Mouse (Mus musculus): ENCODE measurements around the gene Ctps.

The Ctps gene

DNA sequence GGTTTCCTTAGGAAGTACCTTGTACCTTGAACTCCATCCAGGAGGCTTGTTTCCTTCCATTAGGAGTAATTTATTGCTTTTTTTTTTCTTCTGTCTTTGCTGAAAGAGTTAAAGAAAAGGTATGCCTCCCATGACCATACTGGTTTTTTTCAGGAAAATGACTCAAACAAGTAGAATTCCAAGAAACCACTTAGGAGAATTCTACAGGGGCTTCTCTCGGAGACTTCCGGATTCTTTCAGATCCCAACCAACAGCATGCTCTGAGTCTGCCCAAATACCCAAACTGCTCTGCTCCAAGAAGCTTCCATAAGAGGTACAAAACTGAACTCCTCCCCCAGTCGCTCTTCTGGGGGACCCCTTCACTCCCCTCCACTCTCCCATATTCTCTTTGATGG lies 991 bp upstream of the Ctps start:
- in situ Hi-C loops (cut with MboI, MseI): loop anchor here (25.0 kb wide), 1 partner anchor 1284 kb away; the partner anchor contains the start of gene Ybx1

DNA sequence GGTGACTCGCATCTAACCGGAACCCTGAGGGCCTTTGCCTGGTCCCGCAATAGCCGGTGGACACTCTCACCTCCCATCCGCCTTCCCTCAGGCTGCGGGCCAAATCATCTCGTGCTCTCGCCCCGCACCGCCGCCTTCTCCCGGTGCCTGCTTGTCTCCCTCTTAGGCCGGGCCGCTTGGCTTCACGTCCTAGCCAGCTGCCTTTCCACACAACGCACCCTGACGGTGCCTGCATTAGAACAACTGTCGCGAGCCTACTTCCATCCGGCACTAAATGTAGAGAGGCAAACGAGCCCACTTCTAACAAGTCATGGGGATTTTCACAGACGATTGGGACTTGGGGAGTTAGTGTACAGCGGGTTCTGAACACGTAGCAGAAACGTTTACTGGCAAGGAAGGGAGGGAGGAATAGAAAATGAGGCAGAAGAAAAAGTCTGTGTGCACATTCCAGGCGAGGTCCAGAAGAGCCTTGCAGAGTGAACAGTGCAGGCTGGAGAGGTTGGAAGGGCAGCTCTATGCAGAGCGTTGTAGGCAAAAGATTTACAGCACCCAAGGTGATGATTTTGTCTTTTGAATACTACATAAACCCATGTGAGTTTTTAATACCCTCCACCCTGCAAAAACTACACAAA lies 478 bp upstream of the Ctps start:
- in situ Hi-C loops (cut with MboI, MseI): loop anchor here (25.0 kb wide), 1 partner anchor 1283 kb away; the partner anchor contains the start of gene Ybx1

DNA sequence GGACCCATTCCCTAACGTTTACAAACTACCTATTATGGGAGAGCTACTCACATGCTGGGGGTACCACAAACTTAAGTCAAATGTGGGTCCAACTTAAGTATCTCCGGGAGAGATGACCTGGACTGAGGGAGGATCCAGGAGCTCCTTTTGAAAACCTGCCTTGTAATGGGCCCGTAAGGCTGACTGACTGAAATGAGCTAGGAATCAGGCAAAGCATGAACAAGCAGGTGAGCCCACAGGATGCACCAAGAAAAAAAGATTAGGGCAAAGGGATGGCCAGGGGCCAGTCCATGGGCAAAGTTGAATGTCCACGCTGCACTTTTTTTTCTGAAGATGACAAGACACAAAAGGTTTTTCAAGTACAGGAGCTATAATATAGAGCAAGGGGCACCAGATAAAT lies 1.1 kb downstream of the Ctps start:
- in situ Hi-C loops (cut with MboI, MseI): loop anchor here (25.0 kb wide), 1 partner anchor 1282 kb away; the partner anchor contains the start of gene Ybx1

DNA sequence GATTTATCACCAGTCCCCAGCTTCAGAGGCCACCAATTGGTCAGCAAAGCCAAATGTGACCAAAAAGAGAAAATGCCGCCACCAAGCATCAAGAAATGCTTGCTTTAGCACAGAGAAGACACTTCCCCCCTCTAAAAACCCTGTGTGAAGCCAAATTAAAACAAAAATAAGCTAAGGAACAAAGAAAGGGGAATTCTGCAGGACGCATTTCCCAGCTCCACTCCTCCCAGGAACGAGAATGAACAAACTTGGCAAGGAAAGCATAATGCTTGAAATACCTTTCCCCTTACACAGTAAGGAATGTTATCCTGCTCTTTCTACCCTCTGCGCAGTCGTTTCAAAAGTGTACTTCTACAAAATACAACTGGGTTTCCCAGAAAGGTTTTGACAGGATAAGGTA lies 2.1 kb downstream of the Ctps start:
- in situ Hi-C loops (cut with MboI, MseI): loop anchor here (25.0 kb wide), 1 partner anchor 1281 kb away; the partner anchor contains the start of gene Ybx1

DNA sequence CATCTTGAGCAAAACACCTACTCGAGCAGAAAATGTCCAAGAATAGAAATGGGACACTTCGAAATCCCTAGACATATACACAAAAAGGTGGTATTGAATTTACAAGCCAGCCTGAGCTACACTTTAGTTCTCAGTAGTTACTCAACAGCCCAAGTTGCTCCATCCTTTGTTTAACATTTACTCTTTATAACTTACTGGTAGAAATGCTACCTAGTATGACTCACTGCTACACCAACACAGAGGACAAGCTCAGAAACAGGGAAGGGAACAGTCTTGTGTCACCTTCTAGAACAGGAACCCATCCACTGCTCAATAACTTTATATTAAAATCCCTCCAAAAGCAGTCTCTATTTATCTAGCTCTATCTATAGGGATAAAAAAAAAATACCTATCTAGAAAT lies 4.3 kb downstream of the Ctps start:
- in situ Hi-C loops (cut with MboI, MseI): loop anchor here (25.0 kb wide), 1 partner anchor 1278 kb away; the partner anchor contains the start of gene Ybx1

DNA sequence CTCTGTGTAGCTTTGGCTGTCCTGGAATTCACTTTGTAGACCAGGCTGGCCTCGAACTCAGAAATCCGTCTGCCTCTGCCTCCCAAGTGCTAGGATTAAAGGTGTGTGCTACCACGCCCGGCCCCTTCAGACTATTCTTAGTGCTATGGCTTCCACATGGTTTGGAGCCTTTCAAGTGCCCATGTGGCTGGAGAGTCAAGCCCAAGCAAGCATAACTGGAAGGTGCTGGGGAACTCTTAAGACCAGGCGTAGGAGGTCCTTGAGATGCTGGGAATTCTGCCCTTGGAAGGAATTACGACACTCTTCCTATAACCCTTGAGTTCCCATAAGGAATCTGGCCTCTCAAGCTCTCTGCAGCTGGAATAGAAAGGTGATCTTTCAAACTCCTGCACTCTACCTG lies 13.5 kb downstream of the Ctps start:
- in situ Hi-C loops (cut with MboI, MseI): loop anchor here (25.0 kb wide), 1 partner anchor 1269 kb away; the partner anchor contains the start of gene Ybx1

- in situ Hi-C loops (cut with MboI, MseI): no loop called here
Observed at GRCm38 (mm10) chr4:120544896-120545295, 25.2 kb downstream of the Ctps start.

- in situ Hi-C loops (cut with MboI, MseI): no loop called here
Observed at GRCm38 (mm10) chr4:120538664-120539063, 31.4 kb downstream of the Ctps start.

GRCm38 (mm10) chr4:120531986-120532385 lies 38.1 kb downstream of the Ctps start, which contains the start of gene Slfnl1:
TSS of gene Slfnl1 (plus strand) at chr4:120532231.
- in situ Hi-C loops (cut with MboI, MseI): no loop called here

DNA sequence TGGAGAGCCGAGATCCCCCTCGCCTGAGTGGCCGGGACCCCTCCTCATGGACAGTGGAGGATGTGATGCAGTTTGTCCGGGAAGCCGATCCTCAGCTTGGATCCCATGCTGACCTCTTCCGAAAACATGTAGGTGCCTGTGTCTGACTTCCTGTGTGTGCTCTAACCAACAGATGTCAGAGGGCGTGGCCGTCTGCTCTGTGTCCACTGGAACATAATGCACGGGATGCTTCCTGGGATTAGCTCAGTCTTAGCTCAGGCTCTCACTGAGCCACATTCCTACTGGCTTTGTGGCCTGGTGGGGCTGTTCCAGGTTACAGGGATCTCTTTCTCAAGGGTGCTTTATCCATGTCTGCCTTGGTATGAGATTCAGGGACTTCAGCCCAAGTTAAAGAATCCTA lies 41.9 kb downstream of the Ctps start:
- in situ Hi-C loops (cut with MboI, MseI): no loop called here

GRCm38 (mm10) chr4:120523092-120523491 lies 47.0 kb downstream of the Ctps start:
- in situ Hi-C loops (cut with MboI, MseI): no loop called here

DNA sequence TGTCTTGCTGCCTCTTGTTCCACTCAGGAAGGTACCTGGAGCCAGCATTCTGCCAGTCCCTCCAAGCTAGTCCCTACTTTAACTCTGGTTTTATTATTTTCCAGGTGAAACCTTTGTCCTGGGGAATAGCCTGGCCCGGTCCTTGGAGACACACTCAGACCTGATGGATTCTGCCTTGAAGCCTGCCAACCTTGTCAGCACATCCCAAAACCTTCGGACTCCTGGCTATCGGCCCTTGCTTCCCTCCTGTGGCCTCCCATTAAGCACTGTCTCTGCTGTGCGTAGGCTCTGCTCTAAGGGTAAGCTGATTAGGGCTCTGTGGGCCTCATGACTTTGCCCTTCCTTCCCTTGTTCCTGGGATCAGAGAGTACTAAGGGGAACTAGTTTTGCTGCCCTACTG lies 47.7 kb downstream of the Ctps start:
- in situ Hi-C loops (cut with MboI, MseI): no loop called here

DNA sequence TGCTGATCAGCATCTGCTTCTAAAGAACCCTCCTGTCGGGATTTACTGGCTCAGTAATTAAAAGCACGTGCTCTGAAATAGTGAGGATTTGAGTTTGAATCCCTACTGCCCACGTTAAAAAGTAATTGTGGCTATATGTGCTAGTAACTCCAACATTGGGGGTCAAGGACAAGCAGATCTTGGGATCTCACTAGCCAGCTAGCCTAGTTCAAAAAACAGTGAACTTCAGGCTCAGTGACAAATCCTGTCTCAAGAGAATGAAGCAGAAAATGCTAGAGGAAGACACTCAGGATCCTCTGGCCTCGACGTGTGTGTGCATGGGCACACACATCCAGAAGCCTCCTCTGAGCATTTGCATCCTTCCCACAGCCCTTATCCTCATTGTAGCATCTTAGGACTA lies 48.3 kb downstream of the Ctps start:
- in situ Hi-C loops (cut with MboI, MseI): no loop called here

- in situ Hi-C loops (cut with MboI, MseI): no loop called here
Observed at GRCm38 (mm10) chr4:120517335-120517734, 52.7 kb downstream of the Ctps start.

GRCm38 (mm10) chr4:120516907-120517306 lies 53.2 kb downstream of the Ctps start:
- in situ Hi-C loops (cut with MboI, MseI): no loop called here

DNA sequence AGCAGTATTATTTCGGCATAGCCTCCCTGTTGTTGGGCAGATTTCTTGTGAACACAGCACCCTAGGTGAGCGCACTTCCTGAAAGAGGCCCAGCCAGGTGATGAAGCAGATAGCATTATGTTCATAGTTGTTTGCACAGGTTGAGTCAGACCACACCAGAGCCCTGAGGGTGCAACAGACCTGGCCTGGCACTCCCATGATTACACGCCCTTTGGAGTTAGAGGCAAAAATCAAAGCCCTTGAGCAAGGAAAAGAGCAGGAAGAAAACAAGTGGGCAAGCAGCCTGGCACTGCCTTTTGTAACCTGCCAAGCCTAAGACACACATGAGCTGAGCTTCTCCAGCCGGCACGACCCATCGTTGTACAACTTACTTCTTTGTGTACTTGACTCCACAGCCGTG lies 53.6 kb downstream of the Ctps start:
- in situ Hi-C loops (cut with MboI, MseI): no loop called here

DNA sequence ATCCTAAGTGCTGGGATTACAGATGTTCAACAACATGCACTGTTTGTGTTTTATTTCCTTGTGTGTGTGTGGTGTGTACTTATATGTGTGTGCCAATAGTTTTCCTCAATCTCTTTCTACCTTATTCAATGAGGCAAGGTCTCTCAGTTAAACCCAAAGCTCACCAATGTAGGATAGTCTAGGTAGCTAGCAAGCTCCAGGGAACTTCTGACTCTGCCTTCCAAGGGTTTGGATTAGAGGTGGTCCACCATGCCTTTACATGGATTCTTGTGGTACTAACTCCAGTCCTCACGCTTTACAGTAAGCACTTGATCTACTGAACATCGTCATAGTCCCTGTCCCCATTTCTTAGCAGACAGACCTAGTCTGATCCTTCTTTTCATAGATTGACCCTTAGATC lies 55.7 kb downstream of the Ctps start:
- in situ Hi-C loops (cut with MboI, MseI): no loop called here

DNA sequence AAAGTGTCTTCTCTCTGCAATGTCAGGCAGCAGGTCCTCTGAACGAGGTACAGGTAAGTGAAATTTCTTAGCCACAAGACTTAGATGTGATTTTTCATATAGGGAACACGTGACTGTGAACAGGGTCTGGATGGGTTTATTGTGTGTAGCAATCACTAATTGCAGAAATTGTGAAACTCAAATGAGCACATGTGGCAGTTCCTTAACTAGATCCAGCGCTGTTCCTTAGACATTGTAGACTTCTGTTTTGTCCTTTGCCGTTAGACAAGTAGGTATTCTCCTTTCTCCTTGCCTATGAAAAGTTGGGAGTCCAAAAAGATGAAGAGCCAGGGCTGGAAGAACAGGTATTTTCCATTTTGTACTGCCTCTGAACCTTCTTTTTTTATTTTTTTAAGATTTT lies 58.9 kb downstream of the Ctps start:
- in situ Hi-C loops (cut with MboI, MseI): no loop called here

DNA sequence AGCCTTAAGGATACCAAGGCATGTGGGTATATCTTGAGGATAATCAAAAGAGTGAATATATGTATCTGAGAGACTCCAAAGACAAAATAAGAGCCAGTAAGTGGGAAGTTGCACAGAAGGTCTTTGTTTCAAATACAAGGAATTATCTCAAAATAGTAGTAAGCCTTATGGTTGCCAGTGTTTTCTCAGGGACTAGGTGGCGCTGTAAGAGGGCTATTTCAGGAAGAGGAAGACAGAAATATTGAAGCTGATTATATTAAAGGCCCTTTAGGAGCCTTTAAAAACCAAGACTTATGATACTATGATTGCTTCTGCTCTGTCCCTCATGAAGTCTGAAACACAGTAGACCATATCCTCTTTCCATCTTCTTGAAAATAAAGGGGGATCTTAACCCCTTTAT lies 63.1 kb downstream of the Ctps start:
- in situ Hi-C loops (cut with MboI, MseI): loop anchor here (10.0 kb wide), 1 partner anchor 492 kb away; no protein-coding TSS in a partner anchor

Data from regulatory T cell (primary cell).